Mouse (Mus musculus) right cerebral cortex, postnatal 25 days (tissue): ENCODE results near the gene Ipmk.
A peak's percentile ranks its signal among the peaks of the same experiment; 100 is the strongest.

Experiments
- DNase-seq: peaks from one replicate; pipeline ENCODE4 v3.0.0; 2022

Gene Ipmk

GRCm38 (mm10) chr10:71342030-71342805 lies 5.3 kb upstream of the Ipmk start:
- no peak for DNase-seq

- DNase-seq: no peak
Measured at GRCm38 (mm10) chr10:71343130-71343529, 4.4 kb upstream of the Ipmk start.

GRCm38 (mm10) chr10:71343567-71344265 lies 3.8 kb upstream of the Ipmk start:
- no peak for DNase-seq

- DNase-seq: peak; percentile 96
Measured at GRCm38 (mm10) chr10:71344579-71345143, 2.9 kb upstream of the Ipmk start, which contains the start of gene Cisd1. Gene Cisd1 (minus strand): TSS chr10:71344954.

- no peak for DNase-seq
Measured at GRCm38 (mm10) chr10:71346106-71346505, 1.5 kb upstream of the Ipmk start.

- no peak for DNase-seq
Measured at GRCm38 (mm10) chr10:71346722-71347508, 648 bp upstream of the Ipmk start.

- peak; percentile 49 for DNase-seq
Measured at GRCm38 (mm10) chr10:71347964-71348636, 537 bp downstream of the Ipmk start.

- no peak for DNase-seq
Measured at GRCm38 (mm10) chr10:71348637-71349280, 1.2 kb downstream of the Ipmk start.

- DNase-seq: no peak
Measured at GRCm38 (mm10) chr10:71349290-71349689, 1.7 kb downstream of the Ipmk start.

GRCm38 (mm10) chr10:71351301-71351700 lies 3.7 kb downstream of the Ipmk start:
- DNase-seq: no peak

GRCm38 (mm10) chr10:71353850-71354249 lies 6.3 kb downstream of the Ipmk start:
- DNase-seq: no peak

GRCm38 (mm10) chr10:71354947-71355346 lies 7.4 kb downstream of the Ipmk start:
- no peak for DNase-seq

- no peak for DNase-seq
Measured at GRCm38 (mm10) chr10:71361044-71361443, 13.5 kb downstream of the Ipmk start.

GRCm38 (mm10) chr10:71361836-71362562 lies 14.4 kb downstream of the Ipmk start:
- no peak for DNase-seq

GRCm38 (mm10) chr10:71363440-71363839 lies 15.9 kb downstream of the Ipmk start:
- DNase-seq: no peak

GRCm38 (mm10) chr10:71363858-71364257 lies 16.3 kb downstream of the Ipmk start:
- no peak for DNase-seq

GRCm38 (mm10) chr10:71368128-71368940 lies 20.8 kb downstream of the Ipmk start:
- peak; percentile 24 for DNase-seq

- DNase-seq: no peak
Measured at GRCm38 (mm10) chr10:71369466-71369865, 21.9 kb downstream of the Ipmk start.

GRCm38 (mm10) chr10:71371881-71372280 lies 24.3 kb downstream of the Ipmk start:
- DNase-seq: peak; percentile 54

- DNase-seq: no peak
Measured at GRCm38 (mm10) chr10:71373706-71374105, 26.1 kb downstream of the Ipmk start.
